ENCODE assay signal across 8 mouse cellular contexts in genomic region chr12:86884197-86885058, GRCm38 (mm10). TPM values are rescaled to one million over a fixed set of nuclear protein-coding genes. Genes with fewer than 3 reads are reported as not detected.
A peak's percentile ranks its signal among the peaks of the same experiment; 100 is the strongest.
DNase-seq lines count a peak whose midpoint lies in the region; ATAC-seq and TF ChIP-seq lines count a peak whose summit lies in the region.

TSS of gene Irf2bpl (minus strand) at chr12:86884798.

- peak within 1 kb of the TSS; percentile 99 for H3K9ac ChIP-seq in hindbrain, postnatal 0 days (replicated peaks; ENCODE audit: low read length)

- H3K36me3 ChIP-seq in hindbrain, postnatal 0 days (ENCODE audit: insufficient read depth, low read length), result no peaks in the 10 kb centered on the region

- H3K27me3 ChIP-seq in hindbrain, postnatal 0 days (ENCODE audit: insufficient read depth, low read length), result no peaks in the 10 kb centered on the region

- peak within 1 kb of the TSS; percentile 93 for H3K4me2 ChIP-seq in hindbrain, postnatal 0 days (ENCODE audit: low read depth, low read length)

- WGBS in hindbrain, postnatal 0 days, result 3% methylated on average over 63 of the region's 82 CpGs

- H3K9me3 ChIP-seq in hindbrain, postnatal 0 days (ENCODE audit: low read length), result no peaks in the 10 kb centered on the region

- peak within 1 kb of the TSS; percentile 69 for H3K4me3 ChIP-seq in hindbrain, postnatal 0 days (ENCODE audit: low read length)

- ATAC-seq in hindbrain, postnatal 0 days, result peak; percentile 93
- ATAC-seq in megakaryocyte, adult 5-6 weeks (ENCODE audit: poor library complexity, severe bottlenecking), result peak; percentile 64

- TF ChIP-seq CTCF in hindbrain, postnatal 0 days (IDR thresholded peaks at IDR 0.05; ENCODE audit: low read depth), result no peak

- peak; percentile 99 for DNase-seq in ZHBTc4 (ENCODE audit: low read depth, low spot score)
- peak; percentile 95 to 99 for DNase-seq in cerebellum, postnatal 4 days (ENCODE audit: low spot score in 2 of 2)
- peak; percentile 98 to 99 for DNase-seq in gastrocnemius, adult 8-10 months (ENCODE audit: low spot score in 2 of 2)
- DNase-seq in hindbrain, postnatal 0 days (ENCODE audit: low spot score), result peak; percentile 99
- peak; percentile 96 to 98 for DNase-seq in left cerebral cortex, adult 8-10 months (ENCODE audit: low spot score in 2 of 2)
- DNase-seq in right cerebral cortex, postnatal 10 days (ENCODE audit: low spot score in 2 of 2), result peak; percentile 99 to 100
- peak; percentile 100 for DNase-seq in urinary bladder, postnatal 14 days (ENCODE audit: low spot score)

- peak within 1 kb of the TSS; percentile 100 for H3K27ac ChIP-seq in hindbrain, postnatal 0 days

- peaks cover 16% of the 10 kb centered on the region for H3K4me1 ChIP-seq in hindbrain, postnatal 0 days (ENCODE audit: insufficient read depth, low read length)

RNA-seq across cellular contexts. Expression of gene Irf2bpl, which starts in this region (rescaled TPM):
- total RNA-seq in gastrocnemius, adult 8-10 months (2022), result 10 to 100 TPM; 21.3 to 27.0 (median 22.9) TPM
- 146 and 159 TPM in 2 replicates for total RNA-seq in hindbrain, postnatal 0 days (2014; rRNA removed)
- 59.4 and 66.9 TPM in 2 replicates for polyA plus RNA-seq in hindbrain, postnatal 0 days (2015; fragmentation: Nextera tagmentation; extraction: Ambion mirVana)
- 10 to 100 TPM; 60.7 to 74.9 (median 68.5) TPM for total RNA-seq in left cerebral cortex, adult 8-10 months (2022)
- total RNA-seq in megakaryocyte, adult 5-6 weeks (2015), result 3.0 and 3.6 TPM in 2 replicates
- total RNA-seq in megakaryocyte, adult 5-6 weeks (2017), result 1.4 and 3.5 TPM in 2 replicates

Comparison
In these comparisons a context has a peak if more than half of its experiments do, and no peak if none do; other contexts are left out.
1. Peak in every context shown above with its lines: DNase-seq, ATAC-seq, H3K4me3 ChIP-seq and H3K27ac ChIP-seq.
2. RNA of gene Irf2bpl (total RNA-seq): 146 to 159 TPM in hindbrain, postnatal 0 days, 60.7 to 74.9 TPM in left cerebral cortex, adult 8-10 months and 21.3 to 27.0 TPM in gastrocnemius, adult 8-10 months; 1.4 to 3.6 TPM in megakaryocyte, adult 5-6 weeks; every median in the first group is over 4 times any median in the second.